Mouse (Mus musculus) kidney, postnatal 25 days (tissue): ENCODE results near the gene Olfr1129.
"Not testable (repeated sequence)": the region's sequence is repeated elsewhere in the genome, so short reads cannot be mapped to it uniquely, and the experiment has no call there.

Experiments
- DNase-seq, 2 experiments: peaks; one replicate each; pipeline ENCODE4 v3.0.0; 2021; ENCODE audit warnings: mixed read lengths in 2 of 2

The Olfr1129 gene

DNA sequence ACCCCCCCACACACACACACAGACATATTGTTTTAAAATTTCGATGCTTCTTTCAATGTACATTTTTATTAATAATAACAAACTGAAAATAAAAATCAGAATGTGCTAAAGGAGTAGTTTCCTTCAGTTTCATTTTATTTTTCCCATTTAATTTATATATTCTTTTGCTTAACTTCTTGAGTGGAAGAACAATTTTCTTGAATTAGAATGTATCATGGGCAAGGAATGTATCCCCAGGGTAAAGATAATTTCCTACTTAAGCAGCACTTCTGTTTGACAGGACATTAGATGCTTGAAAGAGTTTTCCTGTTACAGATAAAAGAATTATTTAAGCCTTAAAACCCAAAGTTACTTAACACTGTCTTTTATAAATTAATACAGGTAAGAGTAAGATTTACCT is at the start of gene Olfr1129:
TSS of gene Olfr1129 (plus strand) at position 301 of the 400 bp plus-strand sequence.
- not testable (repeated sequence) for DNase-seq

DNA sequence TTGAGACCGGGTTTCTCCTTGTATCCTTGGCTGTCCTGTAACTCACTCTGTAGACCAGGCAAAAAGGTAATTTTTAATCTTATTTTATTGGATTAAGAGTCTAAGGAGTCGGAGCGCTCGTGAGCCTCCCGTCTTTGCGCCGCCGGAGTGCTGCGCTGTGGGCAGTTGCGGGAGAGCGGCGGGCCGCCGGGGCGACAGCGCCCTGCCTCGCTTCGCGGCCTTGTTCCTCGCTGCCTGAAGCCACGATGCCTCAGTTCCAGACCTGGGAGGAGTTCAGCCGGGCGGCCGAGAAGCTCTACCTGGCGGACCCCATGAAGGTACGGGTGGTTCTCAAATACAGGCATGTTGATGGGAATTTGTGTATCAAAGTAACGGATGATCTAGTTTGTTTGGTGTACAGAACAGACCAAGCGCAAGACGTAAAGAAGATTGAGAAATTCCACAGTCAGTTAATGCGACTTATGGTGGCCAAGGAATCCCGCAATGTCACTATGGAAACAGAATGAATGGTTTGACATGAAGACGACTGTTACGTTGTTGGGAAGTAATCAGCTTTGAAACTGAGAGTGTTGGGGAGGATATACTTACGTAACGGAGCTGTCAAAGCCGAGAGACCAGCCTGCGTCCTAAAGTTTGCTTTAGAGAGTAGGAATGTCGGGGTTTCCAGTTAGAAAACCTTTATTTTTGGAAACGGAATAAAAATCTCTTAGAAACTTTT is 47.6 kb upstream of the Olfr1129 start:
- not testable (repeated sequence) for DNase-seq

DNA sequence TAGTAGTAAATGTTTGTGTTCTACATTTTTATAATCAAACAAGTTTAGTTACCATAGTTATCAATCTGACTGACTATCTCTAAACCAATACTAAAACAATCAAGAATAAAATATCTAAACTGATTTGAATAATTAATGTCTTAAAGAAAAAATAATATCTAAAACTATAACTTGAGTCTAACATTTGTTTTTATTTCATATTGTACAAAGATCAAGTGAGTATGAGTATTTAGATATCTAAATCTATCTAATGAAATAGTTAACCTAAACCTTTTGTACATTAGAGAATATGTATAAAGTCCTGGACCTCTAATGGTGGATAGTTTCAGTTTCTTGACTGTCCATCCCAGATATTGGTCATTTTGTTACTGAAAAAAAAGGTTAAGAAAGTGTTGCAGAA is 42.2 kb upstream of the Olfr1129 start, which contains the start of gene Olfr153:
TSS of gene Olfr153 (plus strand) at position 301 of the 400 bp plus-strand sequence.
- DNase-seq, result no peak

DNA sequence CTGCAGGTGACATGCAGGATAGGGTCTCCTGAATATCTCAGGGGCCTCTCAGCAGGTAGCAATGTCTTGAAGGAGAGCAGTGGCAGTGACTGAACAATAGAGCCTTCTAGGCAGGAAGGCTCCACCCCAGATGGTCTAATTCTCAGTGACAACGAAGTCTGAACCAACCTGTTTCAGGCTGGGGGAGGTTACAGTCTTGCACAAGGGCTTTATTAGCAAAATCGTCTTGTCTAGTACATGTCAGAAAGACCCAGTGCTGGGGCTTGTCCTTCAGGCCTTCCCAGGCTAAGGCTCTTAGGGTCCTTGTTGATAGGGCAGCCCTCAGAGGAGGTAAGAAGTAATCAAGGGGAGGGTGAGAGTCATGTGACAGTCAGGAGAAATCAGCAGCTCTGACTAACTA is 38.9 kb upstream of the Olfr1129 start:
- DNase-seq, result no peak

DNA sequence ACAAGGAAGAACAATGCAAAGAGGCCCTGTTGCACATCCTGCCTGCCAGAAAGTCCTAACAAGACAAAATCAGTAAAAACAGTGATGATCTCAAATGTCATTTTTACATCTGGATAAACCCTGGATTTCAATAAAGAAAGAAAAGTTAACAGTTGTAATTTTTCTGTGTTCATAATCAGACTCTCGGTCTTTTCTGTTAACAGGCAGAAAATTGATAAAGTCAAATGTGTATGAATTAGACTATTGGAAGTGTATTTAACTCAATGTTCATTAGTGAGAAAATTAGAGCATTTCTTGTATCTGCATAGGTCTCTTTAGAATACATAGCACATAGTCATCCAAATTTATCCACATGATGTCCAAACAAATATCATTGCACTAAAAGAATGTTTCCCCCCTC is 28.3 kb upstream of the Olfr1129 start, which contains the start of gene Olfr1128:
TSS of gene Olfr1128 (minus strand) at position 101 of the 400 bp plus-strand sequence.
- no peak for DNase-seq

DNA sequence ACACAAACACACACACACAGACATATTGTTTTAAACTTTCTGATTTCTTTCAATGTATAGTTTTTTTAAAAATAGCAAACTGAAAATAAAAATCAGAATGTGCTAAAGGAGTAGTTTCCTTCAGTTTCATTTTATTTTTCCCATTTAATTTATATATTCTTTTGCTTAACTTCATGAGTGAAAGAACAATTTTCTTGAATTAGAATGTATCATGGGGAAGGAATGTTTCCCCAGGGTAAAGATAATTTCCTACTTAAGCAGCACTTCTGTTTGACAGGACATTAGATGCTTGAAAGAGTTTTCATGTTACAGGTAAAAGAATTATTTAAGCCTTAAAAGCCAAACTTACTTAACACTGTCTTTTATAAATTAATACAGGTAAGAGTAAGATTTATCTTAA is 32.2 kb downstream of the Olfr1129 start, which contains the start of gene Olfr1130:
TSS of gene Olfr1130 (plus strand) at position 301 of the 400 bp plus-strand sequence.
- DNase-seq, result not testable (repeated sequence)

DNA sequence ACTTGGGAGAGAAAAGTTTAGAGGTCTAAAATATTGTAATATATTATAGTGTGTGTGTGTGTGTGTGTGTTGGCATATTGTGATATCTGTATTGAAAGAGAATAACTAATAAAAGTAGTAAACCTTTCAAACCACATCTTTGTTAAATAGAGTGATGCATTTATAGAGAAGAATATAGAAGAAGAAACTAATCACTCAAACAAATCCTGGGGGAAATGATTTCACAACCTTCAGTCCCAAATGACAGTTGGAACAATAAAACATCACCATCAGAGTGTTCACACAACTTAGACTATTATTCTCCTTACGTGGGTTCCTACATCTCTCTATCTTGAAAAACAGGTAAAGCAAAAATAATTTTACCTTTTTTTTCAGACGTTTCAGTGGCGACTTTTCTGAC is 53.1 kb downstream of the Olfr1129 start, which contains the start of gene Olfr1131:
TSS of gene Olfr1131 (plus strand) at position 301 of the 400 bp plus-strand sequence.
- no peak for DNase-seq
